Mouse (Mus musculus): ENCODE measurements around the gene Prss16. TPM values are rescaled to one million over a fixed set of nuclear protein-coding genes. Genes with fewer than 3 reads are reported as not detected.
"Not testable (repeated sequence)": the region's sequence is repeated elsewhere in the genome, so short reads cannot be mapped to it uniquely, and the experiment has no call there.

The Prss16 gene
- polyA plus RNA-seq, 1 experiment: 0.22 TPM

GRCm38 (mm10) chr13:22040464-22041141 is 31.1 kb upstream of the Prss16 start:
- peak overlapping the region; percentile 8 for H3K4me3 ChIP-seq (ENCODE audit: control insufficient read depth, low read depth, low read length)
- TF ChIP-seq POLR2A (IDR thresholded peaks at IDR 0.05; ENCODE audit: control insufficient read depth, low read depth, low read length): no peak
- no peak for TF ChIP-seq CTCF (IDR thresholded peaks at IDR 0.05; ENCODE audit: control insufficient read depth, insufficient read depth, insufficient replicate concordance, low read depth, low read length)
- H3K36me3 ChIP-seq (ENCODE audit: control insufficient read depth, insufficient read depth, low read length): no peaks in the 10 kb centered on the region
- H3K4me1 ChIP-seq (ENCODE audit: control insufficient read depth, insufficient read depth, low read length): peaks cover 4% of the 10 kb centered on the region
- H3K27me3 ChIP-seq (ENCODE audit: control insufficient read depth, insufficient read depth, low read length): no peaks in the 10 kb centered on the region
- peak overlapping the region; percentile 65 for H3K27ac ChIP-seq (ENCODE audit: control insufficient read depth, insufficient read depth, low read depth, low read length)

GRCm38 (mm10) chr13:22039951-22040463 is 30.5 kb upstream of the Prss16 start:
- Histone ChIP-seq H3K4me1 (ENCODE audit: control insufficient read depth, insufficient read depth, low read length) (peaks cover 4% of the 10 kb centered on the region), H3K36me3 (ENCODE audit: control insufficient read depth, insufficient read depth, low read length) (no peaks in the 10 kb centered on the region), H3K27me3 (ENCODE audit: control insufficient read depth, insufficient read depth, low read length) (no peaks in the 10 kb centered on the region), H3K4me3 (ENCODE audit: control insufficient read depth, low read depth, low read length) (no peak overlapping the region), H3K27ac (ENCODE audit: control insufficient read depth, insufficient read depth, low read depth, low read length) (no peak overlapping the region)
- TF ChIP-seq CTCF (IDR thresholded peaks at IDR 0.05; ENCODE audit: control insufficient read depth, insufficient read depth, insufficient replicate concordance, low read depth, low read length) (no peak), POLR2A (IDR thresholded peaks at IDR 0.05; ENCODE audit: control insufficient read depth, low read depth, low read length) (no peak)

- peaks cover 4% of the 10 kb centered on the region for H3K4me1 ChIP-seq (ENCODE audit: control insufficient read depth, insufficient read depth, low read length)
- H3K27me3 ChIP-seq (ENCODE audit: control insufficient read depth, insufficient read depth, low read length): no peaks in the 10 kb centered on the region
- no peak for TF ChIP-seq CTCF (IDR thresholded peaks at IDR 0.05; ENCODE audit: control insufficient read depth, insufficient read depth, insufficient replicate concordance, low read depth, low read length)
- TF ChIP-seq POLR2A (IDR thresholded peaks at IDR 0.05; ENCODE audit: control insufficient read depth, low read depth, low read length): no peak
- H3K36me3 ChIP-seq (ENCODE audit: control insufficient read depth, insufficient read depth, low read length): no peaks in the 10 kb centered on the region
- no peak overlapping the region for H3K27ac ChIP-seq (ENCODE audit: control insufficient read depth, insufficient read depth, low read depth, low read length)
- no peak overlapping the region for H3K4me3 ChIP-seq (ENCODE audit: control insufficient read depth, low read depth, low read length)
Measured at GRCm38 (mm10) chr13:22039364-22039763, 29.8 kb upstream of the Prss16 start.

GRCm38 (mm10) chr13:22037415-22037814 is 27.9 kb upstream of the Prss16 start:
- no peak overlapping the region for H3K4me3 ChIP-seq (ENCODE audit: control insufficient read depth, low read depth, low read length)
- H3K36me3 ChIP-seq (ENCODE audit: control insufficient read depth, insufficient read depth, low read length): no peaks in the 10 kb centered on the region
- H3K4me1 ChIP-seq (ENCODE audit: control insufficient read depth, insufficient read depth, low read length): peaks cover 4% of the 10 kb centered on the region
- TF ChIP-seq CTCF (IDR thresholded peaks at IDR 0.05; ENCODE audit: control insufficient read depth, insufficient read depth, insufficient replicate concordance, low read depth, low read length) (no peak), POLR2A (IDR thresholded peaks at IDR 0.05; ENCODE audit: control insufficient read depth, low read depth, low read length) (no peak)
- H3K27me3 ChIP-seq (ENCODE audit: control insufficient read depth, insufficient read depth, low read length): no peaks in the 10 kb centered on the region
- H3K27ac ChIP-seq (ENCODE audit: control insufficient read depth, insufficient read depth, low read depth, low read length): no peak overlapping the region

DNA sequence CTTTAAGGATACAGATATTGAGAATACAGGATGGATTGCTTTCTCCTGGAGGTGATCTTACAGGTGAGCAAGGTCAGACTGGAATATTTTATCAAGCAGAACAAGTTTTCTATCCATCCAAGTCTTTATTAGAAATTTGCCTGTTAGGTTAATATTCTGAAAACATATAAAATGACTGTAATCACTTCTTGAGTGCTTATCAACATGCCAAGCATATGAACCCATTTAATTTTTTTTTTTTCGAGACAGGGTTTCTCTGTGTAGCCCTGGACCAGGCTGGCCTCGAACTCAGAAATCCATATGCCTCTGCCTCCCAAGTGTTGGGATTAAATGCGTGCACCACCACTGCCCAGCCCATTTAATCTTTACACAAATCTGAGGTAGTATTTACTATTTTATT is 27.4 kb upstream of the Prss16 start:
- H3K4me3 ChIP-seq (ENCODE audit: control insufficient read depth, low read depth, low read length): no peak overlapping the region
- no peaks in the 10 kb centered on the region for H3K36me3 ChIP-seq (ENCODE audit: control insufficient read depth, insufficient read depth, low read length)

GRCm38 (mm10) chr13:22036149-22036956 is 26.8 kb upstream of the Prss16 start:
- H3K4me1 ChIP-seq (ENCODE audit: control insufficient read depth, insufficient read depth, low read length): peaks cover 4% of the 10 kb centered on the region
- peak overlapping the region; percentile 18; the same call in 1 of the 2 replicates for H3K4me3 ChIP-seq (ENCODE audit: control insufficient read depth, low read depth, low read length)
- H3K36me3 ChIP-seq (ENCODE audit: control insufficient read depth, insufficient read depth, low read length): no peaks in the 10 kb centered on the region
- H3K27ac ChIP-seq (ENCODE audit: control insufficient read depth, insufficient read depth, low read depth, low read length): peak overlapping the region; percentile 53; the same call in 1 of the 2 replicates
- TF ChIP-seq POLR2A (IDR thresholded peaks at IDR 0.05; ENCODE audit: control insufficient read depth, low read depth, low read length): no peak
- no peak for TF ChIP-seq CTCF (IDR thresholded peaks at IDR 0.05; ENCODE audit: control insufficient read depth, insufficient read depth, insufficient replicate concordance, low read depth, low read length)
- H3K27me3 ChIP-seq (ENCODE audit: control insufficient read depth, insufficient read depth, low read length): no peaks in the 10 kb centered on the region

More for the DNA sequence above, 27.4 kb upstream of the Prss16 start:
- Histone ChIP-seq H3K4me1 (ENCODE audit: control insufficient read depth, insufficient read depth, low read length) (peaks cover 4% of the 10 kb centered on the region), H3K27me3 (ENCODE audit: control insufficient read depth, insufficient read depth, low read length) (no peaks in the 10 kb centered on the region), H3K27ac (ENCODE audit: control insufficient read depth, insufficient read depth, low read depth, low read length) (peak overlapping the region; percentile 36; the same call in 1 of the 2 replicates)
- no peak for TF ChIP-seq POLR2A (IDR thresholded peaks at IDR 0.05; ENCODE audit: control insufficient read depth, low read depth, low read length)
- TF ChIP-seq CTCF (IDR thresholded peaks at IDR 0.05; ENCODE audit: control insufficient read depth, insufficient read depth, insufficient replicate concordance, low read depth, low read length): no peak

DNA sequence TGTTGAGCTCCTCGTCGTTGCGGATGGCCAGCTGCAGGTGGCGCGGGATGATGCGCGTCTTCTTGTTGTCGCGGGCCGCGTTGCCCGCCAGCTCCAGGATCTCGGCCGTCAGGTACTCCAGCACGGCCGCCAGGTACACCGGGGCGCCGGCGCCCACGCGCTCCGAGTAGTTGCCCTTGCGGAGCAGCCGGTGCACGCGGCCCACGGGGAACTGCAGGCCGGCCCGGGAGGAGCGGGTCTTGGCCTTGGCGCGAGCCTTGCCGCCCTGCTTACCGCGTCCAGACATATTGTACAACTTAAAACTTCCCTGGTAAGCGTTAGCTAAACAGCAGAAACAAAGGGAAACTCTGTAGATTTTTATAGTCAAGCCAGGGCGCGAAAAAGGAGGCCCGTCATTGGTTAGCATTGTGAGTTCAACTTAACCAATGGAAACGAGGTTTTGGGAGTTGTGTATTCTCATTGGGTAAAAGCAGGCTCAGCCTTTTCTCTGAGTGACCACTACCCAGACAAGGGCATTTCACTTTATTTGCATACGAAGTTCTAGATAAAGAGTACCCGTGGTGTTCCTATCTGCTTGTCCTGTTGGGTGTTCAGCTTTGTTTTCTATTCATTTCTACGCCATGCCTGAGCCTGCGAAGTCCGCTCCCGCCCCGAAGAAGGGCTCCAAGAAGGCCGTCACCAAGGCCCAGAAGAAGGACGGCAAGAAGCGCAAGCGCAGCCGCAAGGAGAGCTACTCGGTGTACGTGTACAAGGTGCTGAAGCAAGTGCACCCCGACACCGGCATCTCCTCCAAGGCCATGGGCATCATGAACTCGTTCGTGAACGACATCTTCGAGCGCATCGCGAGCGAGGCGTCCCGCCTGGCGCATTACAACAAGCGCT is 26.0 kb upstream of the Prss16 start, which contains the start of the genes Hist1h2ah and Hist1h2bk:
TSS of gene Hist1h2ah (minus strand) at position 302 of the 882 bp plus-strand sequence.
TSS of gene Hist1h2bk (plus strand) at position 604 of the 882 bp plus-strand sequence.
- not testable (repeated sequence) for H3K27me3 ChIP-seq (ENCODE audit: control insufficient read depth, insufficient read depth, low read length); H3K36me3 ChIP-seq (ENCODE audit: control insufficient read depth, insufficient read depth, low read length); H3K4me1 ChIP-seq (ENCODE audit: control insufficient read depth, insufficient read depth, low read length)
- peak within 1 kb of the TSS; percentile 58 for H3K27ac ChIP-seq (ENCODE audit: control insufficient read depth, insufficient read depth, low read depth, low read length)
- H3K4me3 ChIP-seq (ENCODE audit: control insufficient read depth, low read depth, low read length): peak within 1 kb of the TSS; percentile 59
